Mouse (Mus musculus) hindbrain, embryonic 12.5 days (tissue): ENCODE data around the gene Prpf40a. TPM values are rescaled to one million over a fixed set of nuclear protein-coding genes. Genes with fewer than 3 reads are reported as not detected.

Experiments
- ATAC-seq: fragments of 200-750 bp; cut with Nextera tagmentation; 2 replicates; pipeline ENCODE4 v1.8.0; 2017; ENCODE audit warnings: moderate TSS enrichment; ENCODE audit not compliant: low FRiP score
- H3K27ac ChIP-seq: fragments of 300-500 bp; sonication (generic); 2 replicates; pipeline ENCODE4 v1.5.1; 2016; ENCODE audit warnings: mild to moderate bottlenecking
- H3K27me3 ChIP-seq: fragments of 300-500 bp; sonication (generic); 2 replicates; pipeline ENCODE4 v1.6.1; 2016; ENCODE audit warnings: mild to moderate bottlenecking
- H3K36me3 ChIP-seq: fragments of 300-500 bp; sonication (generic); 2 replicates; pipeline ENCODE4 v1.6.1; 2016; ENCODE audit warnings: mild to moderate bottlenecking
- H3K4me1 ChIP-seq: fragments of 300-500 bp; sonication (generic); 2 replicates; pipeline ENCODE4 v1.6.1; 2016
- H3K4me2 ChIP-seq: fragments of 300-500 bp; sonication (generic); replicated peaks from 2 replicates; pipeline ENCODE4 v1.6.1; 2016; ENCODE audit warnings: mild to moderate bottlenecking
- H3K4me3 ChIP-seq: fragments of 300-500 bp; sonication (generic); 2 replicates; pipeline ENCODE4 v1.5.1; 2016; ENCODE audit warnings: mild to moderate bottlenecking
- H3K9ac ChIP-seq: fragments of 300-500 bp; sonication (generic); 2 replicates; pipeline ENCODE4 v1.6.1; 2016; ENCODE audit warnings: mild to moderate bottlenecking, moderate library complexity
- H3K9me3 ChIP-seq: fragments of 300-500 bp; sonication (generic); replicated peaks from 2 replicates; pipeline ENCODE4 v1.6.1; 2016; ENCODE audit warnings: mild to moderate bottlenecking
- WGBS: fragments of 180-500 bp; shearing (Covaris S2); methylation state at CpG from one replicate; pipeline ENCODE4 v1.1.7; 2016; 5-methylcytosine and 5-hydroxymethylcytosine counted together
- polyA plus RNA-seq: library from polyadenylated mRNA; unstranded; fragments of >200 nt; fragmentation: Nextera tagmentation; extraction: Ambion mirVana; gene quantifications from 2 replicates; pipeline ENCODE4 v1.2.1, GENCODE M21; 2016

The Prpf40a gene
- polyA plus RNA-seq, 1 experiment from 2014 or later, result 148 TPM

DNA sequence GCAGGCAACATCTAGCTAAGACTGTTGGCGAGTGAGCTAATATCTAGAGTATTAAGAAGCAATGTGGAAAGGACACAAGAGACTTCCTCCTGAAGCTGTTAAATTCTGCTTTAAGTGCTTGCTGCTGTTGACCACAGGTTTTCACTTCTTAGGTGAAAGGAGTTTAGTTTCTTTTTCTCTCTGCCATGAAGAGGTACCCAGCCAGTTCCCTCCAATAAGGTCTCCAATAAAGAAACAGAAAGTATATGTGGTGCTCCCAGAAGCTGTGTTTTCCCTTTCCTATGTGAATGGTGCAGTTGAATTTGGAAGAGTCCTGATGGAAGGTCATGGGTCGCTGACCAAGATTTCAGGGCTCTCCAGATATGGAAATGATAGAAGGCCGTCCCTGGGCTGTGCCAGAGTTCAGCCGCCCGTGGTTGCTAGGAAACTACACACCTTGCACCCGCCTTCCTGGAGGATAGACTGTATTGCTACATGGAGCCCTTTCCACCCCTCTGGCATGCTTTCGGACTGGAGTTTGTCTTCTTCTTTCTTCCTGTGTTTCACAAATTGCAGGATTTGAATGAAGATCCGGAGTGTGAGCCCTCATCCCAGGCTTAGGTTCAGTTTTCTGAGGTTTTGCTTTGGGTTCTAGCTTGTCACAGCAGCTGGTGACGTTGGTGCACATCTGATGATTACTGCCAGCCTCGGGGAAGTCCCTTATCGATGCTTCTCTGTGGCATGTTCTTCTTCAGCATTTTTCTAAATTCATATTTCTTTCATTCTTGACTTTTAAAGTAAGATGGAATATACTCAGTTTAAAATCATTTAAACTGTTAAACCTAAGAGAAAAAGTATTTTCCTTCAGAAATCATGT, 89.0 kb downstream of the Prpf40a start:
- no peaks in the 10 kb centered on the region for H3K9me3 ChIP-seq
- H3K4me1 ChIP-seq, result no peaks in the 10 kb centered on the region
- H3K4me3 ChIP-seq, result no peak overlapping the region
- H3K9ac ChIP-seq, result no peak overlapping the region
- 87% methylated on average over 11 of the region's 11 CpGs for WGBS
- H3K4me2 ChIP-seq, result no peak overlapping the region
- H3K27ac ChIP-seq, result no peak overlapping the region
- peaks cover 41% of the 10 kb centered on the region for H3K36me3 ChIP-seq
- no peak for ATAC-seq
- H3K27me3 ChIP-seq, result no peaks in the 10 kb centered on the region

DNA sequence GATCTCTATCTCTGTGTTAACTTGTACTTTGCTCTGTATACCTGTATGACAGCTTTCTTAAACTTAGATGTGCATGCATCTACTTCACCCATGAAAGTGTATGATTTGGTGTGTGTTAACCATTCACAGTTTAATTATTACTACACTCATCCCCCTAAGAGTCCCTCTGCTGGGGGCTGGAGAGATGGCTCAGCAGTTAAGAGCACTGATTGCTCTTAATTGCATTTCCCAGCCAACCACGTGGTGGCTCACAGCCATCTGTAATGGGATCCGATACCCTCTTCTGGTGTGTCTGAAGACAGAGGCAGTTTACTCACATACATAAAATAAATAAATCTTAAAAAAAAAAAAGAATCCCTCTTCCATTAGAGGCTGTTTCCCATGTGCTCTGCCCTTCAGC, 91.0 kb downstream of the Prpf40a start:
- H3K9me3 ChIP-seq, result no peaks in the 10 kb centered on the region
- WGBS, result 54% methylated on average over 2 of the region's 2 CpGs
- H3K27ac ChIP-seq, result no peak overlapping the region
- no peak overlapping the region for H3K4me3 ChIP-seq
- H3K27me3 ChIP-seq, result no peaks in the 10 kb centered on the region
- H3K36me3 ChIP-seq, result peaks cover 21% of the 10 kb centered on the region
- no peak overlapping the region for H3K4me2 ChIP-seq
- no peak overlapping the region for H3K9ac ChIP-seq
- no peak for ATAC-seq
- H3K4me1 ChIP-seq, result no peaks in the 10 kb centered on the region

DNA sequence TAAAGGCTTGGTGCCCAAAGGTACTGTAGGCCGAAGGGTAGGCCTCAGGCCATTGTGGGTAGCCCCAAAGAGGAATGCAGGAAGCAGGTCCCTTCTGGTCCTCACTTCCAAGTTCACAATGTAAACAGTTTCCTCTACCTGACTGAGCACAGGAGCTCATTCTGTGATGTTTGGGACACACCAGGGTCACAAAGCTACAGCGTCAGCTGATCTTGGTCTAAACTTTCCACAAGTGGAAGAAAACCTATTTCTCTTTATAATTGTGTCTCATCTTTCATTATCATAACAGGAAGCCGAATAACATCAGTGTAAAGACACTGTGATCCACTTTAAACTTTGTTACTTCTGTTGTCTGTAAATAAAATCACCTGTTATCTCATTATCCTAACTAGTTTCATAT, 95.6 kb downstream of the Prpf40a start:
- Histone ChIP-seq H3K4me2 (no peak overlapping the region), H3K9me3 (no peaks in the 10 kb centered on the region), H3K27me3 (no peaks in the 10 kb centered on the region), H3K27ac (no peak overlapping the region), H3K9ac (no peak overlapping the region), H3K4me1 (no peaks in the 10 kb centered on the region), H3K4me3 (no peak overlapping the region), H3K36me3 (0 out of 2 replicates have a peak, but pooled peaks cover 3% of the 10 kb centered on the region)
- no peak for ATAC-seq
- 95% methylated on average over 3 of the region's 3 CpGs for WGBS

DNA sequence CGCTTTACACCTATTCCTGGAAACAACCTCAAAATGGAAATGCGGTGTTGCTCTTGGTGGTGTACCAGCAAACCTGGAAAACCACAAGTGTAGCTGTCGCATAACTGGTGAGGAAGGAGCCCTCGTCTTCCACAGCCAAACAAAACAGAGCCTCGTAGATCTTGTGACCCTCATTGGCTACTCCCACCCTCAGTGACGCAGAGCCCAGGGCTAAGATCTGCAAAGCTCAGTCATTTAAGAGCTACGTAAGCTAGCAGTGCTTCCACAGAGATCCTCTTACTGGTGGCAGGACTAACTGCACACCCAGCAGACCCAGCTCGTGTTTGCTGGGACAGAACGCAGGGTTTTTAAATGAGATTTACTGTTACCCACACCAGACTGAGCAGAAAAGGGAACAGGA, 96.1 kb downstream of the Prpf40a start:
- Histone ChIP-seq H3K9ac (no peak overlapping the region), H3K27me3 (no peaks in the 10 kb centered on the region), H3K4me1 (no peaks in the 10 kb centered on the region), H3K4me3 (no peak overlapping the region), H3K36me3 (0 out of 2 replicates have a peak, but pooled peaks cover 4% of the 10 kb centered on the region), H3K27ac (no peak overlapping the region), H3K4me2 (no peak overlapping the region), H3K9me3 (no peaks in the 10 kb centered on the region)
- 92% methylated on average over 9 of the region's 9 CpGs for WGBS
- ATAC-seq, result no peak

DNA sequence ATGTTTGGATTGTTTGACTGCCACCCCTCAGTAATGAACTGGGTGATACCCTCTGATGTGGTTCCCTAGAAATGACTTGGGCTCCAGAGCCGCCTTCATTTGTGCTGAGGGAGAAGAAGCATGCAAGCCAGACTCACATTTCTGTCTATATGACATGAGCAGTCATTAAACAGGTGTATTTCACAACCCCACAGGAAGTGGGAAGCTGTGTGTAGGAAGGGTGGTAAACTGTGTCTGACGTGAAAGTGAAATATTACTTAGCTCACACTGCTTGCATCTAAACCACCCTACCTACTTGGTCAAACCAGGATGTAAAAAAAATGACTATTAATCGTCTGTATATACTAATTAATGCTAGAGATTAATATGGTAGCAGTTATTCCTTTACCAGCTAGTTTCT, 102.3 kb downstream of the Prpf40a start:
- Histone ChIP-seq H3K36me3 (0 out of 2 replicates have a peak, but pooled peaks cover 4% of the 10 kb centered on the region), H3K27me3 (no peaks in the 10 kb centered on the region), H3K4me1 (no peaks in the 10 kb centered on the region), H3K4me2 (no peak overlapping the region), H3K9me3 (no peaks in the 10 kb centered on the region), H3K4me3 (no peak overlapping the region), H3K9ac (no peak overlapping the region), H3K27ac (no peak overlapping the region)
- ATAC-seq, result no peak
- 93% methylated on average over 3 of the region's 3 CpGs for WGBS

DNA sequence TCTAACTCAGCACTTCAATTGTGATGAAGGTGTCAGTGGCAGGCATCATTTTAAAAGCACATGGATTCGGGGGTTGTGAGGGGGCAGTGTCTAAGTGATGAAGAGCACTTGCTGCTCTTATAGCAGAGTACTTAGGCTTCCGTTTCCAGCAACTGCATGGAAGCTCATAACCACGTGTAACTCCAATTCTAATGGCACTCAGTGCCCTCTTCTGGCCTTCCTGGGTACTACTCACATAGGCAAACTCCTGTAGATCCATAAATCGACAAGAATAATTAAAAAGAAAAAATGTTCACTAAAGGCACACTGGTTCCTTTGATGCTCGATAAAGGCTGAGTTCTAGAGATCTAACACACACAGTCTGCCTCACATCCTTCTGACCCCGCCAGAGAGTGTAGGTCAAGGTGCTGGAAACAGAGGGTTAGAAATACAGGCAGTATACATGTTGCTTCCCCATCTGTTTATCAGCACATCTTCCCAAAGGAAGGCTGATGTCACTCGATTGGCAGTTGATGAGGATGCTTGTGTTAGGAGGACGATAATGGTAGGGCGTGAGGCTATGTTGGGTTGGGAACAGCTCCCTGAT, 105.4 kb downstream of the Prpf40a start:
- Histone ChIP-seq H3K27me3 (no peaks in the 10 kb centered on the region), H3K4me3 (no peak overlapping the region), H3K9me3 (no peaks in the 10 kb centered on the region), H3K4me1 (no peaks in the 10 kb centered on the region), H3K9ac (no peak overlapping the region), H3K4me2 (no peak overlapping the region), H3K27ac (no peak overlapping the region), H3K36me3 (0 out of 2 replicates have a peak, but pooled peaks cover 3% of the 10 kb centered on the region)
- no peak for ATAC-seq
- WGBS, result 58% methylated on average over 9 of the region's 9 CpGs

Other genes starting within 250 kb of the Prpf40a start
- 49.6 and 49.9 TPM in 2 replicates for gene Arl6ip6, start 442 bp upstream of the Prpf40a start, polyA plus RNA-seq